Mouse (Mus musculus) heart, postnatal 14 days (tissue): ENCODE data around the gene Cd209d. TPM values are rescaled to one million over a fixed set of nuclear protein-coding genes. Genes with fewer than 3 reads are reported as not detected.
"Not testable (repeated sequence)": the region's sequence is repeated elsewhere in the genome, so short reads cannot be mapped to it uniquely, and the experiment has no call there.

Experiments
- DNase-seq, 2 experiments: peaks; one replicate each; pipeline ENCODE4 v3.0.0; 2021 to 2022
- intact Hi-C: fragments of 180-260 bp; cut with DNase I; formaldehyde crosslinking; loops from one replicate; pipeline ENCODE4 v1.15.1; 2025
- long read RNA-seq, 2 experiments: library from polyadenylated mRNA; stranded (forward); transcript quantifications; one replicate each; pipeline ENCODE4 v2.0.0; 2021
- total RNA-seq, 2 experiments: library from RNA; stranded (reverse); gene quantifications; 2 replicates each; pipeline ENCODE4 v1.2.3; 2021

Cd209d gene
- total RNA-seq, result not detected
- long read RNA-seq, experiment 1, partial matches to known transcripts, result 0 of 1 reads
- long read RNA-seq, experiment 1, other reads (novel, unspliced or antisense), result 0 of 1 reads
- long read RNA-seq, experiment 2, partial matches to known transcripts, result 0 of 1 reads
- long read RNA-seq, experiment 2, other reads (novel, unspliced or antisense), result 0 of 1 reads

DNA sequence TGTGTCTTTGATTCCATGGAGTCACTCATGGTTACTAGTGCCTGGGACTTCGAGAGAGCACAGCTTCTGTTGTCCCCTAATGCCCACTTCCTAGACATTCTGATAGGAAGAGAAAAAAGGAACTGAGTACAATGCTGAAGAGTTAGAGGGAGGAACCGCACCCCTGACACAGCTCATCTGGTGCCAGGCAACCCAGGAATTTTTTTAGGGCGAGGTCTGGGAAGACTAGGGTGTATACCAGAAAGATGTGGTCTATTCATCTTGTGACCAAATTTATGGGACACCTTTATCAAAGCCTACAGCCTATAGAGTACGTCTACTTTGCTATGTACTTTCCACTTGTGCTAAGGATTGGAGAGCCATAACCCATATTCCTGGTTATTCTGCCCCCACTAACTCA, at the start of gene Cd209d:
Gene Cd209d (minus strand): TSS at position 101 of the 400 bp plus-strand sequence.
- intact Hi-C loops, result no loop called here
- DNase-seq, result no peak

- intact Hi-C loops, result no loop called here
- no peak for DNase-seq
Observed at GRCm38 (mm10) chr8:3926744-3927143, 48.4 kb upstream of the Cd209d start, which contains the start of gene Cd209b. Cd209b (minus strand) TSS chr8:3926844.

GRCm38 (mm10) chr8:3876121-3876520, 2.2 kb downstream of the Cd209d start:
- DNase-seq, result no peak

GRCm38 (mm10) chr8:3862736-3863135, 15.6 kb downstream of the Cd209d start:
- DNase-seq, intact Hi-C loops: not testable (repeated sequence)

More at GRCm38 (mm10) chr8:3876121-3876520, 2.2 kb downstream of the Cd209d start:
- intact Hi-C loops, result no loop called here

- no peak for DNase-seq
- intact Hi-C loops, result no loop called here
Observed at GRCm38 (mm10) chr8:3854209-3854608, 24.1 kb downstream of the Cd209d start, which contains the start of gene Cd209e. Cd209e (minus strand) TSS chr8:3854309.

Other genes with a start within 250 kb of the Cd209d start
- gene Stxbp2, start 247.6 kb downstream of the Cd209d start, total RNA-seq, result 10 to 100 TPM in 1 of 2 experiments, 1 to 10 TPM in 1; 7.7 to 10.1 TPM
- gene Retn, start 222.8 kb downstream of the Cd209d start, total RNA-seq, result 1 to 10 TPM; 1.7 to 5.2 TPM
- under 1 TPM in 1 of 2 experiments, not detected in 1; 0.29 TPM for gene Mcemp1, start 212.8 kb downstream of the Cd209d start, total RNA-seq
- gene Fcor, start 206.2 kb downstream of the Cd209d start, total RNA-seq, result 1 to 10 TPM in 1 of 2 experiments, under 1 TPM in 1; 0.90 to 1.5 TPM
- gene Trappc5, start 202.3 kb downstream of the Cd209d start, total RNA-seq, result 10 to 100 TPM; 16.6 to 18.0 TPM
- under 1 TPM in 1 of 2 experiments, not detected in 1; 0.34 TPM for gene Fcer2a, start 184.4 kb downstream of the Cd209d start, total RNA-seq
- 1 to 10 TPM in 1 of 2 experiments, under 1 TPM in 1; 0.68 to 1.2 TPM for gene Clec4g, start 157.9 kb downstream of the Cd209d start, total RNA-seq
- under 1 TPM; 0.19 to 0.27 TPM for gene Cd209a, start 129.6 kb downstream of the Cd209d start, total RNA-seq
- not detected for gene Cd209e, start 24.2 kb downstream of the Cd209d start, total RNA-seq
- gene Cd209b, start 48.3 kb upstream of the Cd209d start, total RNA-seq, result under 1 TPM; 0.15 to 0.53 TPM
- under 1 TPM in 1 of 2 experiments, not detected in 1; 0.20 TPM for gene Cd209c, start 76.2 kb upstream of the Cd209d start, total RNA-seq
- gene Cd209f, start 227.3 kb upstream of the Cd209d start, total RNA-seq, result under 1 TPM; 0.29 to 0.41 TPM